Mouse (Mus musculus): ENCODE data around the gene Iars2. TPM values are rescaled to one million over a fixed set of nuclear protein-coding genes. Genes with fewer than 3 reads are reported as not detected.

The Iars2 gene
- polyA plus RNA-seq, 1 experiment from 2014 or later = 20.2 TPM

GRCm38 (mm10) chr1:185270403-185271097 lies 58.6 kb downstream of the Iars2 start:
- Histone ChIP-seq H3K36me3 (replicated peaks) (peaks cover 47% of the 10 kb centered on the region), H3K27me3 (replicated peaks) (no peaks in the 10 kb centered on the region), H3K9ac (no peak overlapping the region), H3K4me2 (no peak overlapping the region), H3K4me3 (no peak overlapping the region), H3K27ac (no peak overlapping the region), H3K9me3 (no peaks in the 10 kb centered on the region), H3K4me1 (no peaks in the 10 kb centered on the region)
- 97% methylated on average over 8 of the region's 8 CpGs for WGBS
- no peak for ATAC-seq (replicated peaks)

DNA sequence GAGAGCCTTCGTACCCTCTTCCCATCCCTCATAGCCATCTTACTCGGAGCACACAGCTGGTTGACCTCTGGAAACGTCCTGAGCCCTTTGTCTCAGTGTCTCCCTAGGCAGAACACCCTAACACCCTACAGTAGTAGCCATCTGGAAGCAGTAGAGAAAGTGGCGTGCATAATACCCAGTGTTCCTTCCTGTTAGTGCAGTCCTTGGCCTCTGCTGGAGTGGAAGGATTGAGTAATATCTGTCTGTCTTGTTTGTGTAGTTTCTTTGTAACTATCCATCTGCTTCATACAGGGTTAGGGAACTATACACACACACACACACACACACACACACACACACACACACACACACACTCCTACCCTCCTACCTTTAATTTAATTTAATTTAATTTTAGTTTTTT lies 60.5 kb downstream of the Iars2 start:
- H3K27ac ChIP-seq = no peak overlapping the region
- H3K9me3 ChIP-seq = no peaks in the 10 kb centered on the region
- no peak overlapping the region for H3K4me2 ChIP-seq
- H3K4me1 ChIP-seq = no peaks in the 10 kb centered on the region
- peaks cover 48% of the 10 kb centered on the region for H3K36me3 ChIP-seq (replicated peaks)
- H3K27me3 ChIP-seq (replicated peaks) = no peaks in the 10 kb centered on the region
- no peak overlapping the region for H3K9ac ChIP-seq
- no peak overlapping the region for H3K4me3 ChIP-seq
- no peak for ATAC-seq (replicated peaks)
- 86% methylated on average over 4 of the region's 4 CpGs for WGBS

DNA sequence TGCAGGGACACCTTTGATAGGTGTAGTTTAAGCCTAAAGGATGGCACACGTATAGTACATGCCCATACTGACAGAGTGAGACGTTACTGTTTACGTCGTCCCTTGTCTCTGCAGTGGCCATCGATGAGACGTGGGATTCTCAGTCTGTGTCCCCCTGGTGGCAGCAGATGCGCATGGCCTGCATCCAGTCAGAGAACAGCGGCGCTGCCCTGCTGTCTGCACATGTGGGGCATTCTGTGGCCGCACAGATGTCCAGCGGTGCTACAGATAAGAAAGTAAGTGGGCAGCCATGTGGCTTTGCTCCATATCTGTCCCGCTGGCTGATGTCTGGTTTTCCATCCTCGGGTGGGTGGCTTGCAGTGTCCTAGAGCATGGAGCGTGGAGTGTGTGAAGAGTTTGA lies 66.6 kb downstream of the Iars2 start:
- WGBS = 61% methylated on average over 14 of the region's 14 CpGs
- H3K4me2 ChIP-seq = no peak overlapping the region
- ATAC-seq (replicated peaks) = no peak
- no peaks in the 10 kb centered on the region for H3K9me3 ChIP-seq
- H3K36me3 ChIP-seq (replicated peaks) = peaks cover 39% of the 10 kb centered on the region
- H3K4me3 ChIP-seq = no peak overlapping the region
- no peaks in the 10 kb centered on the region for H3K4me1 ChIP-seq
- H3K9ac ChIP-seq = no peak overlapping the region
- no peak overlapping the region for H3K27ac ChIP-seq
- no peaks in the 10 kb centered on the region for H3K27me3 ChIP-seq (replicated peaks)

DNA sequence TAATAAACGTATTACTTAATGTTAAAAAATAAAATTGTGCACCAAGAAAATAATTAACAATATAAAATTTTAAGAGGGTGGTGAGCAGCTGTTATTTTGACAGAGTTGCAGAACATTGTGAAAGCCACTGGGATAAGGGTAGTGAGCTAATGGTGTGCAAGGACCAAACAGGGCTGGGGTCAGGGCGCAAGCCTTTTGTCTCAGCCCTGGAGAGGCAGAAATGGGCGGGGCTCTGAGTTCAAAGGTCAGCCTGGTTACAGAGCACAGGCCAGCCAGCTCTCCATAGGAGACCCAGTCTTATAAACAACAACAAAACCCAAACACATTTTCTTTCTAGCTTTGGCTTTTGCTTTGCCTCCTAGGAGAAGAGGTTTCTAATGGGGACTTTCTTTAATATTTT lies 72.4 kb downstream of the Iars2 start:
- 35% methylated on average over 3 of the region's 3 CpGs for WGBS
- Histone ChIP-seq H3K9me3 (no peaks in the 10 kb centered on the region), H3K27ac (no peak overlapping the region), H3K27me3 (replicated peaks) (no peaks in the 10 kb centered on the region), H3K36me3 (replicated peaks) (peaks cover 19% of the 10 kb centered on the region), H3K9ac (no peak overlapping the region), H3K4me2 (no peak overlapping the region), H3K4me3 (no peak overlapping the region), H3K4me1 (no peaks in the 10 kb centered on the region)
- ATAC-seq (replicated peaks) = no peak

DNA sequence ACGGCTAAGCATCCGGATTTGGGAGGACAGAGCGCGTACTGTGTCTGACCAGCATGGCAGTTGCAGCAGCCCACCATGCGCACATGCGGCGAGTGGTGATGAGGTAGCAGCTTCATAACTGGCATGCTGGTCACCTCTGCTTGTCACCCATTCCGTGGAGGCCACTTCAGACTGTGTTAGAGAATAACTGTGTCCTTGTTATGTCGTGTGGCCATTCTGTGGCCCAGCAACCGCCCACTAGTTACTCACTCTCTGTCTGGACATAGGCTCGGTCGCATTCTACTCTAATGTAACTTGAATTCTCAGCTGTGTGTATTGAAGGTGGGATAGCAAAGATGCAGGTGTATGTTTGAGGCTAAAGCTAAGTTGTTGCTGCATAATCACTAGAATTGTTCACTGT lies 73.9 kb downstream of the Iars2 start:
- Histone ChIP-seq H3K4me1 (no peaks in the 10 kb centered on the region), H3K36me3 (replicated peaks) (peaks cover 20% of the 10 kb centered on the region), H3K27ac (no peak overlapping the region), H3K27me3 (replicated peaks) (no peaks in the 10 kb centered on the region), H3K9ac (no peak overlapping the region), H3K4me2 (no peak overlapping the region), H3K9me3 (no peaks in the 10 kb centered on the region), H3K4me3 (no peak overlapping the region)
- WGBS = 95% methylated on average over 12 of the region's 12 CpGs
- ATAC-seq (replicated peaks) = no peak

GRCm38 (mm10) chr1:185253140-185253892 lies 75.9 kb downstream of the Iars2 start:
- Histone ChIP-seq H3K4me3 (no peak overlapping the region), H3K9ac (no peak overlapping the region), H3K27ac (peak overlapping the region; percentile 62), H3K36me3 (replicated peaks) (peaks cover 31% of the 10 kb centered on the region), H3K27me3 (replicated peaks) (no peaks in the 10 kb centered on the region), H3K4me1 (no peaks in the 10 kb centered on the region), H3K4me2 (no peak overlapping the region), H3K9me3 (no peaks in the 10 kb centered on the region)
- 0 out of 2 replicates have a peak, but pooled peaks have one; percentile 50 for ATAC-seq (replicated peaks)
- 66% methylated on average over 12 of the region's 12 CpGs for WGBS

- ATAC-seq (replicated peaks) = no peak
- H3K4me2 ChIP-seq = no peak overlapping the region
- H3K4me1 ChIP-seq = no peaks in the 10 kb centered on the region
- no peak overlapping the region for H3K4me3 ChIP-seq
- no peaks in the 10 kb centered on the region for H3K9me3 ChIP-seq
- H3K27ac ChIP-seq = no peak overlapping the region
- no peaks in the 10 kb centered on the region for H3K27me3 ChIP-seq (replicated peaks)
- H3K9ac ChIP-seq = no peak overlapping the region
- WGBS = 84% methylated on average over 3 of the region's 3 CpGs
- H3K36me3 ChIP-seq (replicated peaks) = peaks cover 38% of the 10 kb centered on the region
Measured at GRCm38 (mm10) chr1:185252351-185252750, 76.8 kb downstream of the Iars2 start.

GRCm38 (mm10) chr1:185248728-185249127 lies 80.5 kb downstream of the Iars2 start:
- Histone ChIP-seq H3K9me3 (no peaks in the 10 kb centered on the region), H3K27me3 (replicated peaks) (no peaks in the 10 kb centered on the region), H3K4me1 (no peaks in the 10 kb centered on the region), H3K9ac (no peak overlapping the region), H3K4me3 (no peak overlapping the region), H3K36me3 (replicated peaks) (peaks cover 39% of the 10 kb centered on the region), H3K4me2 (no peak overlapping the region), H3K27ac (no peak overlapping the region)
- WGBS = 90% methylated on average over 8 of the region's 8 CpGs
- ATAC-seq (replicated peaks) = no peak

- peaks cover 48% of the 10 kb centered on the region for H3K36me3 ChIP-seq (replicated peaks)
- H3K9me3 ChIP-seq = no peaks in the 10 kb centered on the region
- H3K4me3 ChIP-seq = no peak overlapping the region
- no peak for ATAC-seq (replicated peaks)
- no peak overlapping the region for H3K9ac ChIP-seq
- no peaks in the 10 kb centered on the region for H3K4me1 ChIP-seq
- no peak overlapping the region for H3K27ac ChIP-seq
- 93% methylated on average over 20 of the region's 20 CpGs for WGBS
- no peak overlapping the region for H3K4me2 ChIP-seq
- no peaks in the 10 kb centered on the region for H3K27me3 ChIP-seq (replicated peaks)
Measured at GRCm38 (mm10) chr1:185247429-185248085, 81.6 kb downstream of the Iars2 start.

GRCm38 (mm10) chr1:185245456-185245855 lies 83.7 kb downstream of the Iars2 start:
- ATAC-seq (replicated peaks) = no peak
- Histone ChIP-seq H3K9me3 (no peaks in the 10 kb centered on the region), H3K27ac (no peak overlapping the region), H3K4me1 (no peaks in the 10 kb centered on the region), H3K4me2 (no peak overlapping the region), H3K27me3 (replicated peaks) (no peaks in the 10 kb centered on the region), H3K9ac (no peak overlapping the region), H3K36me3 (replicated peaks) (peaks cover 41% of the 10 kb centered on the region; the same call in 1 of the 2 replicates), H3K4me3 (no peak overlapping the region)
- WGBS = 88% methylated on average over 7 of the region's 7 CpGs

DNA sequence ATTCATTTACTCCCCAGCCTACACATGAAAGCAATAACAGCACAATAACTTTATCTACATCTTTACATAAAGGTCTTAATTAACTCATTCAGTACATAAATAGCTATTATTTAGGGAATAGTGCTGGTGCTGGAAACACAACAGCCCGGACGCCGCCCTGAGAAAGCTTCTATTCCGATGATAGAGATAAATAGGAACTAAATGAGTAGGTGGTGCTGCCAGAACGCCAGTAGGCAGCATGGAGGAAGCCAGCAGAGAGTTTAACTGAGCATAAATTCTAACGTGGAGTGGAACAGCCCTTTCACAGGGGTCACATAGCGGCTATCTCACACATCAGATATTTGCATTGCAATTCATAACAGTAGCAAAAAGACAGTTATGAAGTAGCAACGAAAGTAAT lies 86.2 kb downstream of the Iars2 start:
- no peak for ATAC-seq (replicated peaks)
- Histone ChIP-seq H3K27ac (no peak overlapping the region), H3K36me3 (replicated peaks) (peaks cover 30% of the 10 kb centered on the region), H3K4me3 (no peak overlapping the region), H3K9ac (no peak overlapping the region), H3K27me3 (replicated peaks) (no peaks in the 10 kb centered on the region), H3K9me3 (no peaks in the 10 kb centered on the region), H3K4me1 (no peaks in the 10 kb centered on the region), H3K4me2 (no peak overlapping the region)
- 81% methylated on average over 8 of the region's 8 CpGs for whole genome bisulfite sequencing

DNA sequence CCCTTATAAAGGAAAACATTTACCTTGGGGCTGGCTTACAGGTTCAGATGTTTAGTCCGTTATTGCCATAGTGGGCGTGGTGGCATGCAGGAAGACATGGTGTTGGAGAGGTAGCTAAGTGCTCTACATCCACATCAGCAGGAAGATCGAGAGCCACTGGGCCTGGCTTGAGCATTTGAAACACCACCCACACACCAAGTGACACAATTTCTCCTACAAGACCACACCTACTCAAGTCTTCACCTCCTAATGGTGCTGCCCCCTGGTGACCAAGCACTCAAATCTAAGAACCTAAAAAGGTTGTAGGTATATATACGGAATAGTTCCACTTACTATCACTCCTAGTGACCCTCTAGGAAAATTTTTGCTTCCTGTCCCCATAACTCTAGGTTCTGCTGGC lies 92.7 kb downstream of the Iars2 start:
- no peak overlapping the region for H3K4me2 ChIP-seq
- no peaks in the 10 kb centered on the region for H3K4me1 ChIP-seq
- H3K9me3 ChIP-seq = no peaks in the 10 kb centered on the region
- peaks cover 31% of the 10 kb centered on the region for H3K36me3 ChIP-seq (replicated peaks)
- H3K27me3 ChIP-seq (replicated peaks) = no peaks in the 10 kb centered on the region
- H3K27ac ChIP-seq = no peak overlapping the region
- WGBS = 88% methylated on average over 4 of the region's 4 CpGs
- no peak overlapping the region for H3K9ac ChIP-seq
- no peak for ATAC-seq (replicated peaks)
- no peak overlapping the region for H3K4me3 ChIP-seq
